ENCODE assay signal across 8 mouse cellular contexts in genomic region chr11:109311885-109312605, GRCm38 (mm10). TPM values are rescaled to one million over a fixed set of nuclear protein-coding genes. Genes with fewer than 3 reads are reported as not detected.
A peak's percentile ranks its signal among the peaks of the same experiment; 100 is the strongest.
DNase-seq lines count a peak whose midpoint lies in the region; ATAC-seq lines count a peak whose summit lies in the region.

No protein-coding gene starts in this region.

- no peaks in the 10 kb centered on the region for H3K36me3 ChIP-seq in intestine, embryonic 15.5 days

- peak; percentile 52 to 67 for DNase-seq in adrenal gland, adult 18-20 months (ENCODE audit: low spot score in 2 of 2)
- DNase-seq in embryo, embryonic 10 days (ENCODE audit: low spot score), result peak; percentile 87
- peak; percentile 49 to 58 for DNase-seq in gastrocnemius, postnatal 36 days
- peak; percentile 76 to 77 for DNase-seq in left cerebral cortex, postnatal 14 days (ENCODE audit: low spot score in 2 of 2)
- peak; percentile 78 for DNase-seq in right cerebral cortex, postnatal 14 days
- DNase-seq in yolk sac, embryonic 10.5 days (ENCODE audit: low spot score), result peak; percentile 56

- WGBS in intestine, embryonic 15.5 days, result 12% methylated on average over 20 of the region's 20 CpGs

- intact Hi-C loops in gastrocnemius, postnatal 36 days (cut with DNase I), result no loop called here
- intact Hi-C loops in left cerebral cortex, postnatal 14 days (cut with DNase I), result no loop called here

- peak overlapping the region; percentile 64 for H3K9ac ChIP-seq in intestine, embryonic 15.5 days

- H3K4me1 ChIP-seq in intestine, embryonic 15.5 days (replicated peaks), result no peaks in the 10 kb centered on the region

- H3K9me3 ChIP-seq in intestine, embryonic 15.5 days, result no peaks in the 10 kb centered on the region

- peak; percentile 95 for ATAC-seq in intestine, embryonic 15.5 days
- peak; percentile 98 for ATAC-seq in megakaryocyte progenitor cell, adult 5-6 weeks (replicated peaks; ENCODE audit: poor library complexity)

- no peak overlapping the region for H3K27ac ChIP-seq in intestine, embryonic 15.5 days

- H3K4me3 ChIP-seq in intestine, embryonic 15.5 days (replicated peaks), result peak overlapping the region; percentile 59

- H3K4me2 ChIP-seq in intestine, embryonic 15.5 days (replicated peaks), result peak overlapping the region; percentile 69

- peaks cover 3% of the 10 kb centered on the region; the same call in 1 of the 2 replicates for H3K27me3 ChIP-seq in intestine, embryonic 15.5 days (replicated peaks)

RNA-seq across cellular contexts. Expression of gene Rgs9, which starts 14.1 kb away (rescaled TPM):
- total RNA-seq in adrenal gland, adult 18-20 months (2021), result 1 to 10 TPM; 4.6 to 5.1 TPM
- not detected for total RNA-seq in gastrocnemius, postnatal 36 days (2021)
- 3.6 and 4.2 TPM in 2 replicates for polyA plus RNA-seq in intestine, embryonic 15.5 days (2015; fragmentation: Nextera tagmentation; extraction: Ambion mirVana)
- total RNA-seq in left cerebral cortex, postnatal 14 days (2021), result 10 to 100 TPM; 17.6 to 31.9 TPM
- total RNA-seq in megakaryocyte progenitor cell, adult 5-6 weeks (2015), result 0.77 TPM in 1 of 2 replicates, not detected in the other
- total RNA-seq in megakaryocyte progenitor cell, adult 5-6 weeks (2017), result 0.07 TPM in 1 of 2 replicates, not detected in the other

RNA-seq across cellular contexts. Expression of gene Gna13, which starts 50.6 kb away (rescaled TPM):
- 10 to 100 TPM; 64.8 to 74.8 TPM for total RNA-seq in adrenal gland, adult 18-20 months (2021)
- 10 to 100 TPM; 21.9 to 22.1 TPM for total RNA-seq in gastrocnemius, postnatal 36 days (2021)
- polyA plus RNA-seq in intestine, embryonic 15.5 days (2015; fragmentation: Nextera tagmentation; extraction: Ambion mirVana), result 32.2 and 32.7 TPM in 2 replicates
- 10 to 100 TPM; 41.8 to 45.6 TPM for total RNA-seq in left cerebral cortex, postnatal 14 days (2021)
- 50.4 and 59.9 TPM in 2 replicates for total RNA-seq in megakaryocyte progenitor cell, adult 5-6 weeks (2015)
- 36.3 and 42.8 TPM in 2 replicates for total RNA-seq in megakaryocyte progenitor cell, adult 5-6 weeks (2017)
